Mouse (Mus musculus) ES-Bruce4 (cell line): ENCODE measurements at regions not wholly inside any gene's neighbourhood (a gene's known extent, or its start where the extent isn't known, plus 50 kb on each side); places are given as distances from the start of the nearest gene placed in this dataset.

Experiments
- H3K27ac ChIP-seq: 2 replicates; pipeline ENCODE4 v1.5.1; 2012; ENCODE audit warnings: low read length, inconsistent platforms; ENCODE audit not compliant: insufficient read depth
- H3K27me3 ChIP-seq: 2 replicates; pipeline ENCODE4 v1.6.1; 2012; ENCODE audit warnings: mild to moderate bottlenecking, low read length, inconsistent platforms; ENCODE audit not compliant: control insufficient read depth, poor library complexity, insufficient read depth, severe bottlenecking
- H3K36me3 ChIP-seq: 2 replicates; pipeline ENCODE4 v1.6.1; 2012; ENCODE audit warnings: inconsistent platforms, mild to moderate bottlenecking, low read length, moderate library complexity; ENCODE audit not compliant: control insufficient read depth, poor library complexity, insufficient read depth, severe bottlenecking
- H3K4me1 ChIP-seq: one replicate; pipeline ENCODE4 v1.8.1; 2011; ENCODE audit warnings: low read length; ENCODE audit not compliant: control insufficient read depth, insufficient read depth
- H3K4me3 ChIP-seq: 2 replicates; pipeline ENCODE4 v1.5.1; 2011; ENCODE audit warnings: low read depth, mild to moderate bottlenecking, low read length
- H3K9ac ChIP-seq: 2 replicates; pipeline ENCODE4 v1.6.1; 2012; ENCODE audit warnings: low read depth, mild to moderate bottlenecking, inconsistent platforms; ENCODE audit not compliant: poor library complexity, severe bottlenecking
- H3K9me3 ChIP-seq: replicated peaks from 2 replicates; pipeline ENCODE4 v1.6.1; 2012; ENCODE audit warnings: mild to moderate bottlenecking, low read length, inconsistent platforms; ENCODE audit not compliant: control insufficient read depth, poor library complexity, insufficient read depth, severe bottlenecking
- CTCF ChIP-seq: IDR thresholded peaks from one replicate; pipeline ENCODE4 v1.8.1; 2011; ENCODE audit warnings: low read depth, low read length
- EP300 ChIP-seq: IDR thresholded peaks from 2 replicates; pipeline ENCODE4 v1.6.1; 2011; ENCODE audit warnings: low read depth, low read length; ENCODE audit not compliant: insufficient read depth
- POLR2A ChIP-seq: IDR thresholded peaks from one replicate; pipeline ENCODE4 v1.8.1; 2011; ENCODE audit warnings: low read length; ENCODE audit not compliant: insufficient read depth

DNA sequence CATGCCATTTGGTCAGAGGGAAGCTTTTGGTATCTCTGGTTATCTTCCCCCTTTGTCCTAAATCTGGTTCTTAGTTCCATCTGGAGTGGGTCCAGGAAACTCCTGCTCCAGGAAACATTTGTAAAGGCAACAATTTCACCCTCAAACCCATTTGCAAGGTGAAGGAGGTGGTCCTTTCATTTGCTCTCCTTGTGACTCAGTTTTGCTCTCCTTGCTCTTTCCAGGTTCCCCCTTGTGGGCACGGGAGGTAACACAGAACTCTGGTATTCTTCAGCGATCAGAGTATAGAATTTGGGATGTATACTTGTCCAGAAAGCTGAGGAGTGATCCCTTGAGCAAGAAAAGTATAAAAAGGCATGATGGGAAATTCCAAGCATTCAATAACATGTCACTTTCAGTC lies 123.8 kb downstream of the Sec61b start:
- H3K9me3 ChIP-seq: no peaks in the 10 kb centered on the region
- H3K4me3 ChIP-seq: no peak overlapping the region
- H3K27me3 ChIP-seq: no peaks in the 10 kb centered on the region
- no peaks in the 10 kb centered on the region for H3K4me1 ChIP-seq
- TF ChIP-seq EP300 (no peak), CTCF (no peak), POLR2A (no peak)
- H3K27ac ChIP-seq: no peak overlapping the region
- no peak overlapping the region for H3K9ac ChIP-seq
- no peaks in the 10 kb centered on the region for H3K36me3 ChIP-seq

DNA sequence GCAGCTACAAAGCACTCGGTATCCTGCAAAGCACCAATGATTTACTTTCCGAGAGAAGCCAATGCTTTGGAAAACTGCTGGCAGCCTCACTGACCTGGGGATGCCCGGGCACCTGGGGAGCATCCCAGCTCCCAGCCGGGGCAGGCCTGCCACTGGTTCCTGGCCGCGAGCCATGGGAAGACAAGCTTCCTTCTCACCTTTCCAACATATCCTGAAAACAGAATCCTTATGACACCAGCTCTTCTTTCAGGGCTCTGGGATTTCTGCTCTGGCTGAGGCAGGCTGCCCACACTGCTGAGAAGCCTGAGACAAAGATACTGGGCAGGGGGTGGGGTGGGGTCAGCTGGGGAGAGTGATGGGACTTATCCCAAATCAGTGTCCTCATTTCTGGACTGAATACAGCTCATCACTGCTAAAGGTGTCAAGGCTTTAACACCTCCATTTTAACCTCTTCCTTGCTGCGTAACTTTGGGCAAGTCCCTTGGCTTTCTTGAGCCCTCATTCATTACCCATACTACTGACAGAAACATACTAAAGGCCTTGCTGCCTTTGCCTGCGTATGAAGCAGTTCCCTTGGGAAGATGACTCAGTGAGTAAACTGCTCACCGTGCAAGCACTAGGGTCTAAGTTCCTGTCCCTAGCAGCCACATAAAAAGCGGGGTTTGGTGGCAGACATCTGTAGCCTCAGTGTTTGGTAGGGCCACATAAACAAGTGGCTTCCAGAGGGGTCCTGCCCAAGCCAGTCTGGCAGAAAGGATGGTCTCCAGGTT lies 127.0 kb downstream of the Sec61b start:
- no peaks in the 10 kb centered on the region for H3K36me3 ChIP-seq
- no peak overlapping the region for H3K27ac ChIP-seq
- H3K27me3 ChIP-seq: no peaks in the 10 kb centered on the region
- TF ChIP-seq POLR2A (no peak), CTCF (no peak), EP300 (no peak)
- no peaks in the 10 kb centered on the region for H3K9me3 ChIP-seq
- no peak overlapping the region for H3K4me3 ChIP-seq
- H3K4me1 ChIP-seq: no peaks in the 10 kb centered on the region
- no peak overlapping the region for H3K9ac ChIP-seq

DNA sequence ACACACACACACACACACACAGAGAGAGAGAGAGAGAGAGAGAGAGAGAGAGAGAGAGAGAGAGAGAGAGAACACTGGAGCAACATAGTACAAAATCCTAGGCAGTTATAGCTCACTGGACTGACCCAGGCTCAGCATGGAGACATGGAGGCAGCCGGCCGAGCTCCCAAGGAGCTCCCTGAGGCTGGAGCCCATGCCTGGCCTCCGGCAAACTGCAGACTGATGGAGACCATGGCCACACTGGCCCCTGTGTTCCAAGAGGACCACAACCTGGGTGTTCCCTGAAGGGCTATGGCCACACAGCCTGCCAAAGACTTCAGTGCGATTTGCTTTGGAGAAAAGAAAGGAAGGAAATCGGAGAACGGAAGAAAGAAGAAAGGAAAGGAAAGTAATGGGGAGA lies 128.9 kb downstream of the Sec61b start:
- Histone ChIP-seq H3K4me3 (no peak overlapping the region), H3K4me1 (no peaks in the 10 kb centered on the region), H3K36me3 (no peaks in the 10 kb centered on the region), H3K27me3 (no peaks in the 10 kb centered on the region), H3K9ac (no peak overlapping the region), H3K27ac (no peak overlapping the region), H3K9me3 (no peaks in the 10 kb centered on the region)
- no peak for TF ChIP-seq POLR2A
- no peak for TF ChIP-seq CTCF
- no peak for TF ChIP-seq EP300

DNA sequence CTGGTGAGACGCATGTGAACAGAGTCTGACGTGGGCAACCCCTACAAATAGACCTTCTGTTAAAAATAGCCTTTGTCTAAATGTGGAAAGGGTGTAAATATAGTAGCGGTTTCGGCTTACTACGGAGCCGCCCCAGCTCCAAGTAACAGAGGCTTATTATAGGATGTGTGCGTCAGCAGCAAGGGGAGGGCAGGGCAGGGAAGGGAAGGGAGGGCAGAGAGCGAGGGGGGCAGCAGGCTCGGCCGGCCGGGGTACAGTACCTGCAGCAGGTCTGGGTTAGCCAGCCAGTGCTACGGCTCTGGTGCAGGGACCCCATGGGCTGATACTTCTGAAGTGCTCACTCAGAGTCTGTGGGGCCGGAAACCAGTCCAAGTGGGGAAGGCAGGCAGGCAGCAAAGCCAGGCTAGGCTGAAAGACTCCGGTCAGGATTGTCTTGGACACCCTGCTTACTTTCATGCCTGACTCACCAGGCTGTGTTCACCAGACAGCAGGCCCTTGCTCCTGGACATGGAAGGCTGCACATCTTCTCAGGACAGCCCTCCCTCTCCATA lies 129.5 kb downstream of the Sec61b start:
- no peak overlapping the region for H3K27ac ChIP-seq
- TF ChIP-seq CTCF: no peak
- no peak for TF ChIP-seq POLR2A
- no peaks in the 10 kb centered on the region for H3K27me3 ChIP-seq
- H3K36me3 ChIP-seq: no peaks in the 10 kb centered on the region
- H3K9me3 ChIP-seq: no peaks in the 10 kb centered on the region
- H3K9ac ChIP-seq: no peak overlapping the region
- no peak overlapping the region for H3K4me3 ChIP-seq
- no peaks in the 10 kb centered on the region for H3K4me1 ChIP-seq

DNA sequence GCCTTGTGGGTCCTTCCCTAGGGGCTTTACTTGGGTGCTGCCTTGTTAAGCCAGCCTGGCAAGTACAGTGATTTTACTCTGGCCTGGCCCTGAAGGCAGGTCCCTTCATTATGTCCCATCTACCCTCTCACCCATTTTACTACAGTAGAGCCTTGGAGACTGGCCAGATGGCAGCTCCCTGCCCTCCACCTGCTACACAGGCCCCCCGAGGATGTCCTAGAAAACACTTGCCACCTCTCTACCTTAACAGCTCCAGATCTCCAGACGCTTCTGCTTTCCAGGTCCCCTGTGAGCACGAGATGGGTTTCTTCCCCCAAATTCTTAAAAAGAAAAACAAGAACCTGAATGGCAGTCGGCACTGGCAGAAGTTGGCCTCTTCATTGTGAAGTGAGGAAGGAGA lies 131.2 kb downstream of the Sec61b start:
- Histone ChIP-seq H3K4me1 (no peaks in the 10 kb centered on the region), H3K9me3 (no peaks in the 10 kb centered on the region), H3K9ac (no peak overlapping the region), H3K4me3 (no peak overlapping the region), H3K36me3 (no peaks in the 10 kb centered on the region), H3K27ac (no peak overlapping the region), H3K27me3 (no peaks in the 10 kb centered on the region)
- no peak for TF ChIP-seq POLR2A
- no peak for TF ChIP-seq EP300
- no peak for TF ChIP-seq CTCF

DNA sequence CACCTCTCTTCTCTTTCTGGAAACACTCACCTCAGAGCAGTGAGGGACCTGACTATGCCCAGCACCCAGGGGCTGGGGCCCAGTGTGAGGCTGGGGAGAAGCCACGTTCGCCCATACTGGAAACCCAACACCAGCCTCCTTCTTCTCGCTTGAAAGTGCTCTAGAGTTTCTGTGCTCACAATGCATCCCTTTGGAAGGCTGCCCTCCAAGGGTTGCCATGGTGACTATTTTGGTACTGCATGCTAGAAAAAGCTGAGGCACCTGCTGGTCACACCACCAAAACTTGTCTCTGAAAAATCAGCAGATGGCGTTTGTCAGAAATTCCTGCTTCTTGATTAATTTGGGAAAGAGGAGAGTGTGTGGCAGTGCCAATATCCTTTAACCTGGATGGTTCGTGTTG lies 134.2 kb downstream of the Sec61b start:
- TF ChIP-seq EP300: no peak
- no peak for TF ChIP-seq POLR2A
- TF ChIP-seq CTCF: no peak
- Histone ChIP-seq H3K4me1 (no peaks in the 10 kb centered on the region), H3K4me3 (no peak overlapping the region), H3K9me3 (no peaks in the 10 kb centered on the region), H3K27ac (no peak overlapping the region), H3K36me3 (no peaks in the 10 kb centered on the region), H3K27me3 (no peaks in the 10 kb centered on the region), H3K9ac (no peak overlapping the region)
